Mouse (Mus musculus) right cerebral cortex, postnatal 10 days (tissue): ENCODE measurements at regions not wholly inside any gene's neighbourhood (a gene's known extent, or its start where the extent isn't known, plus 50 kb on each side); places are given as distances from the start of the nearest gene placed in this dataset.
A peak's percentile ranks its signal among the peaks of the same experiment; 100 is the strongest.

Experiments
- DNase-seq, 2 experiments: peaks; one replicate each; pipeline ENCODE4 v3.0.0; 2021; ENCODE audit warnings: low spot score in 2 of 2

DNA sequence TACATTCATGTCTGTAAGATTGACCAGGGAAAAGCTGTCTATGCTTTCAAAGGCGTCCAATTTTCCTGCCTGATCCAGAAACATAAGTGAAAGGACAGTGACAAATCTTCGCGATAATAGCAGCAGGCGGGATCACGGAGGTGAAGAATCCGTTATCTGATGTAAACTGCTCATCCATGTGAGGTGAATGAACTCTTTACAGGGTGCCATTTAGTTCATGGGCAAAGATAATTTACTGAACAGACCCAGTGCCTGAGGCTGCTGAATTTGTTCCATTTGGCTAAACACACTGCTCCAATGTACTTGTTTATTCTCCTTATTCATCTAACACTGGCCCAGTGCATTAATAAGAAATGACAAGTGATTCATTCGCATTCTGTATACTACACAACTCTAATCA is 3534.3 kb upstream of the Lrrc6 start:
- no peak for DNase-seq

DNA sequence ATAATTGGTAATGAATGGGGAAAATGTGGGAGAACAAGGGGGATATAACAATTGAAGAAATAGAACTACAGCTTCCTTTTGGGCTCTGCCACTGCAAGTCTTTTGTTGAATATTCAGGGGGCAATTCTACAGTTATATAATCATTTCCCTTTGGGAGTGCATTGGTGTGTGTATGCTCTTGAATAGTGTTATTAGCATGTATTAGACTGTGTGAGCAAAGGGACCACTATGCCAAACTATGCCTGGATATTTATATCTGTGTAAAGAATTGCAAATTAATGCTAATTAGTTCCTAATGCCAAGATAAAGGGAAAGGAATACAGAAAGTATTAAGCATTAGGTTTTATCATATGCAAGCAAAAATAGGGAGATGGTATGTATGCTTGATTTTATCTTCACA is 3528.8 kb upstream of the Lrrc6 start:
- no peak for DNase-seq

GRCm38 (mm10) chr15:70012792-70013191 is 3512.1 kb upstream of the Lrrc6 start:
- peak in 1 of 2 experiments; percentile 24 for DNase-seq
